Mouse (Mus musculus) T-cell, adult 2 months (primary cell): ENCODE data around the gene Zfp365.

Source experiments
- DNase-seq: peaks from one replicate; pipeline ENCODE4 v3.0.0; 2022; ENCODE audit warnings: low spot score

Gene Zfp365

DNA sequence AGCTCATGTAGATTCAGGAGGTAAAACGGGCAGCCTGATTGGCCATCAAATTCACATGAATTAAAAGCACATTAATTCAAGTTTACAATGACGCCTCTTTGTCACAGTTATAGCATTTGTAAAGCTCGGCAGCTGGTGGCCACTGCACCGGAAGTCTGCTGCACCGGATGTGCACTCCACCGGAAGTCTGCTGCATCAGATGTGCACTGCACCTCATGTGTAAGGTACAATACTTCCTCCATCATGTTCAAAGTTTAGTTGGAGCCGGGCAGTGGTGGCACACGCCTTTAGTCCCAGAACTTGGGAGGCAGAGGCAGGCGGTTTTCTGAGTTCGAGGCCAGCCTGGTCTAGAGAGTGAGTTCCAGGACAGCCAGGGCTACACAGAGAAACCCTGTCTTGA, 70.9 kb downstream of the Zfp365 start:
- DNase-seq = no peak

DNA sequence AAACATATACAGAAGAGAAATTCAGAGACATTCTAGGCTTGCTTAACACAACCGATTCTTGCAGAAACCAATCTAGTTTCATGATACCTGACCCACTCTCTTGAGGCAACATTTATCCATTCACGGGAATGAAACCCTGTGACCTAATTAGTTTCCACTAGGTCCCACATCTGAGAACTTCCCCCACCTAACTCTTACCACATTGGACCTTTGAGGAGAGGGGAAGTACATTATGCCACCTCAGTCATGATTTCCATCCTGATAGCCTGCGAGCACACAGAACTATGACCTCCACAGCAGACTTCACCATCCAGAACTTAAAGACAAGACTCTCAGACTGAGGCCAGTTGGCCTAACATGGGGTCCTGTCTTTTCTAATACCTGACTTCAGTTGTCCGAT, 71.7 kb downstream of the Zfp365 start:
- no peak for DNase-seq

DNA sequence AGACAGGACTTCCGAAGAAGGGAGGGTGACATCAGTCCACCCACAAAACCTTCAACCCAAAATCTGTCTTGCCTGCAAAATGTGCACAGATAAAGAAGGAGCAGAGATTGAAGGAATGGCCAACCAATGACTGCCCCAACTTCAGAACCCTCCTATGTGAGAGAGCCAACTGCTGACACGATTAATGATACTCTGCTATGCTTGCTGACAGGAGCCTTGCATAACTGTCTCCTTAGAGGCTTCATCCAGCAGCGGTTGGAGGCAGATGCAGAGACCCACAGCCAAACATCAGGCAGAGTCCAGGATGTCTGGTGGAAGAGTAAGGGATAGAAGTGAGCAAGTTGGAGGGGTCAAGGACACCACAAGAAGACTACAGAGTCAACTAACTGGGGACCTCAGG, 73.3 kb downstream of the Zfp365 start:
- no peak for DNase-seq

DNA sequence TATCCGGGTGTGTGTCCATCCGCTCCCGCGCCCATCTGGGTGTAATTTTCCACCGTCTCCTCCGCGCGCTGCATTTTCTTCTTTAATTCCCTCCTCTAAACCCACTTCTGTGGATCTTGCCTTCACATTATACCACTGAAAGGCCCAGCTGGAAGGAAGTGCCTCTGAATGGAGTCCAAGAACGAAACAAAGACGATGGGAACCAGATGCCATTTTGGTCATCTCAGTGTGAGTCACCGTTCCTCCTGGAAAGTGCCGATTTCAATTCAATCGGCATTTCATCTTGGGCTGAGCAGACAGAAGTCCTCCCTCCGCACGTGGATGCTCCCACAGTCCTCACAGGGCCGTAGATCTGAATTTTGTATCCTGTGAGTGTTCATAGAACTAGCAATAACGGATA, 76.0 kb downstream of the Zfp365 start:
- no peak for DNase-seq
